Mouse (Mus musculus): ENCODE results near the gene Galnt17.

DNA sequence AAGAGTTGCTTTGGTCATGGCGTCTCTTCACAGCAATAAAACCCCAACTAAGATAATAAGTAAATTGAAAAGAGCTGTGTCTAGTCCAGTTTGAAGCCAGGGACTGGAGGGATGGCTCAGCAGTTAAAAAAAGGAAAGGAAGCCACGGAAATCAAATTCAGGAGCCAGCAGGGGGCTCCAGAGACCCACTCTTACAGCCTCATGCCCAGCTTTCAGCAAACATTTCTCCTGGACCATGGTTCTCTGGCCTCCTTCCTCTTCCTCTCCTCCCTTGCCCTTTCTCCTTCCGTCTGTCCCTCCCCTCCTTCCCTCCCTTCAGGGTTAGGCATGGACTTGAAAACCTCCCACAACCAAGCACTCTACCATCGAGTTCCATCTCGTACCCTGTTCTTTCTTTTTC lies 446.0 kb downstream of the Galnt17 start:
- TF ChIP-seq USF1 (IDR thresholded peaks at IDR 0.05; ENCODE audit: low read depth): no peak
- TF ChIP-seq POLR2A (IDR thresholded peaks at IDR 0.05; ENCODE audit: insufficient read length, low read depth): no peak
- no peak for TF ChIP-seq E2F4 (IDR thresholded peaks at IDR 0.05; ENCODE audit: insufficient read depth)
- TF ChIP-seq CEBPB (IDR thresholded peaks at IDR 0.05; ENCODE audit: insufficient read depth, poor library complexity, severe bottlenecking): no peak
- TF ChIP-seq TCF12 (IDR thresholded peaks at IDR 0.05; ENCODE audit: insufficient read depth, poor library complexity, severe bottlenecking): no peak
- no peak for TF ChIP-seq MYOG (IDR thresholded peaks at IDR 0.05; ENCODE audit: control insufficient read depth in 1 of 3, insufficient read depth in 1 of 3, insufficient read length in 2 of 3, low read depth in 2 of 3)
- TF ChIP-seq MAX (IDR thresholded peaks at IDR 0.05; ENCODE audit: low read depth): no peak
- no peak for TF ChIP-seq MYOD1 (IDR thresholded peaks at IDR 0.05; ENCODE audit: control insufficient read depth in 1 of 3, insufficient read length in 2 of 3, low read depth in 2 of 3)
- TF ChIP-seq POLR2AphosphoS2 (IDR thresholded peaks at IDR 0.05; ENCODE audit: insufficient read length, low read depth): no peak
- no peak for TF ChIP-seq TCF3 (IDR thresholded peaks at IDR 0.05; ENCODE audit: insufficient read length, low read depth)

All from myocyte (in vitro differentiated cells).